Mouse (Mus musculus): ENCODE results near the gene Gcdh. TPM values are rescaled to one million over a fixed set of nuclear protein-coding genes. Genes with fewer than 3 reads are reported as not detected.
"Not testable (repeated sequence)": the region's sequence is repeated elsewhere in the genome, so short reads cannot be mapped to it uniquely, and the experiment has no call there.

Gcdh gene
- polyA plus RNA-seq, 1 experiment from 2014 or later = 39.1 TPM

GRCm38 (mm10) chr8:84912895-84913501 is 19.3 kb upstream of the Gcdh start:
- Histone ChIP-seq H3K27me3 (replicated peaks; ENCODE audit: control insufficient read depth, insufficient read depth, low read length) (0 out of 2 replicates have a peak, but pooled peaks cover 2% of the 10 kb centered on the region), H3K9ac (replicated peaks; ENCODE audit: low read depth, low read length) (no peak overlapping the region; the same call in 1 of the 2 replicates), H3K36me3 (ENCODE audit: control insufficient read depth, insufficient read depth) (peaks cover 43% of the 10 kb centered on the region), H3K9me3 (ENCODE audit: control insufficient read depth, low read length) (no peaks in the 10 kb centered on the region), H3K4me1 (replicated peaks; ENCODE audit: control insufficient read depth, insufficient read depth, low read length) (peaks cover 18% of the 10 kb centered on the region), H3K4me2 (ENCODE audit: low read length) (peak overlapping the region; percentile 49), H3K4me3 (replicated peaks; ENCODE audit: low read length) (peak overlapping the region; percentile 25), H3K27ac (ENCODE audit: low read length) (no peak overlapping the region)
- WGBS = 3% methylated on average over 55 of the region's 55 CpGs
- 0 out of 2 replicates have a peak, but pooled peaks have one; percentile 9 for ATAC-seq

- Histone ChIP-seq H3K27ac (ENCODE audit: low read length) (no peak overlapping the region), H3K9me3 (ENCODE audit: control insufficient read depth, low read length) (no peaks in the 10 kb centered on the region), H3K27me3 (replicated peaks; ENCODE audit: control insufficient read depth, insufficient read depth, low read length) (0 out of 2 replicates have a peak, but pooled peaks cover 2% of the 10 kb centered on the region), H3K4me2 (ENCODE audit: low read length) (no peak overlapping the region; the same call in 1 of the 2 replicates), H3K4me3 (replicated peaks; ENCODE audit: low read length) (no peak overlapping the region; the same call in 1 of the 2 replicates), H3K9ac (replicated peaks; ENCODE audit: low read depth, low read length) (no peak overlapping the region; the same call in 1 of the 2 replicates), H3K4me1 (replicated peaks; ENCODE audit: control insufficient read depth, insufficient read depth, low read length) (peaks cover 18% of the 10 kb centered on the region), H3K36me3 (ENCODE audit: control insufficient read depth, insufficient read depth) (peaks cover 42% of the 10 kb centered on the region)
- no peak for ATAC-seq
- 33% methylated on average over 27 of the region's 27 CpGs for WGBS
Measured at GRCm38 (mm10) chr8:84912391-84912790, 18.7 kb upstream of the Gcdh start.

DNA sequence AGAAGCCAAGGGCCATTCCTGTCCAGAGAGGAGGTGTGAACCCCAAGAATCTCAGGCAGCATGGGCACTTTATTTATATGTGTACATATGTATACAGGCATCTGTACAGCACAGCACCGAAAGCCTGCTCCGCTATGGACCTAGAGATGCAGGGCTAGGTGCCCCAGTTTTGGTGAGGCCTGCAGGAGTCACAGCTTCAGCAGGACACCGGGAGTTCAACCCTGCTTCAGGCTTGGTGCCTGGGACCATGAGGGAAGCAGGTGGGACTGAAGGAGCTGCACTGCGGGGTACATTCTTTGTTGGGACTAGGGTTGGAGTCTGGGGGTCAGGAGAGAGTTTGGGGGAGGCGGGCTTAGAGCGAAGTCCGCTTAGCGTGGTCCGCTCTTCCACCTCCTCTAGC is 18.1 kb upstream of the Gcdh start:
- Histone ChIP-seq H3K36me3 (ENCODE audit: control insufficient read depth, insufficient read depth) (peaks cover 40% of the 10 kb centered on the region), H3K27me3 (replicated peaks; ENCODE audit: control insufficient read depth, insufficient read depth, low read length) (0 out of 2 replicates have a peak, but pooled peaks cover 2% of the 10 kb centered on the region), H3K4me3 (replicated peaks; ENCODE audit: low read length) (no peak overlapping the region), H3K9ac (replicated peaks; ENCODE audit: low read depth, low read length) (no peak overlapping the region), H3K4me1 (replicated peaks; ENCODE audit: control insufficient read depth, insufficient read depth, low read length) (peaks cover 18% of the 10 kb centered on the region), H3K27ac (ENCODE audit: low read length) (no peak overlapping the region), H3K4me2 (ENCODE audit: low read length) (no peak overlapping the region), H3K9me3 (ENCODE audit: control insufficient read depth, low read length) (no peaks in the 10 kb centered on the region)
- WGBS = 85% methylated on average over 9 of the region's 9 CpGs
- ATAC-seq = no peak

GRCm38 (mm10) chr8:84910551-84910950 is 16.8 kb upstream of the Gcdh start:
- WGBS = 90% methylated on average over 6 of the region's 6 CpGs
- Histone ChIP-seq H3K36me3 (ENCODE audit: control insufficient read depth, insufficient read depth) (peaks cover 28% of the 10 kb centered on the region), H3K4me3 (replicated peaks; ENCODE audit: low read length) (no peak overlapping the region), H3K4me1 (replicated peaks; ENCODE audit: control insufficient read depth, insufficient read depth, low read length) (peaks cover 18% of the 10 kb centered on the region), H3K4me2 (ENCODE audit: low read length) (no peak overlapping the region), H3K9ac (replicated peaks; ENCODE audit: low read depth, low read length) (no peak overlapping the region), H3K27me3 (replicated peaks; ENCODE audit: control insufficient read depth, insufficient read depth, low read length) (0 out of 2 replicates have a peak, but pooled peaks cover 2% of the 10 kb centered on the region), H3K27ac (ENCODE audit: low read length) (no peak overlapping the region), H3K9me3 (ENCODE audit: control insufficient read depth, low read length) (no peaks in the 10 kb centered on the region)
- no peak for ATAC-seq

DNA sequence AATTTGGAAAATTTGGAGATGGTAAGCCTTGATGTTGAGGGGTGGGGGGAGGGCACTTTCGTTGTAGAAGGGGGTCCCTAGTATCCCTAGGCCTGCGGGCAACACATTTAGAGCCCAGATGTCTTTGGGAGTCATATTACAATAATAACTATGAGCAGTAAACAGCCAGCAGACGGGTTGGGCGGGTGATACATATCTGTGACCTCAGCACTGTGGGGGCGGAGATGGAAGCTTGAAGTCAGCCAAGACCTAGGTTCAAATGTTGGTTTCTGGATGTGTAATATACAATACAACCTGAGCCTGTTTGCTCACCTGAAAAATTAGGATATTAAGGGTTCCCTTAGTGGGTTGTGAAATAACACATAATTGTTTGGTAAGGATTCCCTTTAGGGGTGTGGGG is 16.2 kb upstream of the Gcdh start:
- peaks cover 18% of the 10 kb centered on the region for H3K4me1 ChIP-seq (replicated peaks; ENCODE audit: control insufficient read depth, insufficient read depth, low read length)
- ATAC-seq = no peak
- H3K27ac ChIP-seq (ENCODE audit: low read length) = no peak overlapping the region
- H3K36me3 ChIP-seq (ENCODE audit: control insufficient read depth, insufficient read depth) = peaks cover 22% of the 10 kb centered on the region
- H3K9ac ChIP-seq (replicated peaks; ENCODE audit: low read depth, low read length) = no peak overlapping the region
- no peak overlapping the region for H3K4me2 ChIP-seq (ENCODE audit: low read length)
- 0 out of 2 replicates have a peak, but pooled peaks cover 2% of the 10 kb centered on the region for H3K27me3 ChIP-seq (replicated peaks; ENCODE audit: control insufficient read depth, insufficient read depth, low read length)
- no peak overlapping the region for H3K4me3 ChIP-seq (replicated peaks; ENCODE audit: low read length)
- 85% methylated on average over 5 of the region's 5 CpGs for WGBS
- no peaks in the 10 kb centered on the region for H3K9me3 ChIP-seq (ENCODE audit: control insufficient read depth, low read length)

GRCm38 (mm10) chr8:84909162-84909767 is 15.5 kb upstream of the Gcdh start:
- Histone ChIP-seq H3K9me3 (ENCODE audit: control insufficient read depth, low read length) (no peaks in the 10 kb centered on the region), H3K4me2 (ENCODE audit: low read length) (peak overlapping the region; percentile 67), H3K4me3 (replicated peaks; ENCODE audit: low read length) (peak overlapping the region; percentile 48), H3K9ac (replicated peaks; ENCODE audit: low read depth, low read length) (peak overlapping the region; percentile 61), H3K4me1 (replicated peaks; ENCODE audit: control insufficient read depth, insufficient read depth, low read length) (peaks cover 18% of the 10 kb centered on the region), H3K36me3 (ENCODE audit: control insufficient read depth, insufficient read depth) (peaks cover 17% of the 10 kb centered on the region), H3K27ac (ENCODE audit: low read length) (no peak overlapping the region), H3K27me3 (replicated peaks; ENCODE audit: control insufficient read depth, insufficient read depth, low read length) (0 out of 2 replicates have a peak, but pooled peaks cover 2% of the 10 kb centered on the region)
- ATAC-seq = no peak
- WGBS = 51% methylated on average over 20 of the region's 20 CpGs

DNA sequence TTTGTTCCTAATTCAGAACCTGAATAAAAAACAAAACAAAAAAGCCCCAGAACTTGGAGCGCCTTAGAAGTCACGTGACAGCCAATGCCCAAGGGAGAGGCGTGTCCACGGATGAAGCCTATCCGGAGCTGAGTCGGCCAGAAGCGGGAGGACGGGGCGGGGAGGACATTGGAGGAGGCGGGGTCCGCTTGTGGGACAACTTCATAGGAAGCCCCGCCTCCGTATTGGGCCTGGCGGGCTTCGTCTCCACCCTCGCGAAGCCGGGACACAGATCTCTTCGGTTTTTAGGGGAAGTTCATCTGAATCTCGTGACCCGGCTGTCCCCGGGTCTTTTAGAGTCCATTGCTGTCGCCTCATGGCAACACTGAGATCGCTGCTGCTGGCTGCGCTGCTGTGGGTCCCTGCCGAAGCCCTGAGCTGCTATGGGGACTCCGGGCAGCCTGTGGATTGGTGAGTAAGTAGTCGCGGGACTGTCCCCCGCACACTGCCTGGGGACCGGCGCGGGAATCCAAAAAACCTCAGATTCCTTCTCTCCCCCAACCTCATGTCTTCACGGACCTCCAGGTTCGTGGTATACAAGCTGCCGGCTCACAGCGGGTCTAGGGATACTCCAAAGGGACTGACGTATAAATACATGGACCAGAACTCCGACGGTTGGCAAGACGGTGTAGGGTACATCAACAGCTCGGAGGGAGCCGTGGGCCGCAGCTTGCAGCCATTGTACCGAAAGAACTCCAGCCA is 14.9 kb upstream of the Gcdh start, which contains the start of gene Dnase2a:
Gene Dnase2a, plus strand, starts transcription at position 140 of the 741 bp plus-strand sequence.
- peaks cover 17% of the 10 kb centered on the region for H3K36me3 ChIP-seq (ENCODE audit: control insufficient read depth, insufficient read depth)
- no peak within 1 kb of the TSS for H3K27ac ChIP-seq (ENCODE audit: low read length)
- peak; percentile 84 for ATAC-seq
- peak within 1 kb of the TSS; percentile 61 for H3K9ac ChIP-seq (replicated peaks; ENCODE audit: low read depth, low read length)
- peak within 1 kb of the TSS; percentile 67 for H3K4me2 ChIP-seq (ENCODE audit: low read length)
- under 1% methylated on average over 45 of the region's 45 CpGs for WGBS
- peak within 1 kb of the TSS; percentile 48 for H3K4me3 ChIP-seq (replicated peaks; ENCODE audit: low read length)
- H3K4me1 ChIP-seq (replicated peaks; ENCODE audit: control insufficient read depth, insufficient read depth, low read length) = peaks cover 18% of the 10 kb centered on the region
- no peaks in the 10 kb centered on the region for H3K27me3 ChIP-seq (replicated peaks; ENCODE audit: control insufficient read depth, insufficient read depth, low read length)
- H3K9me3 ChIP-seq (ENCODE audit: control insufficient read depth, low read length) = no peaks in the 10 kb centered on the region

- H3K36me3 ChIP-seq (ENCODE audit: control insufficient read depth, insufficient read depth) = peaks cover 14% of the 10 kb centered on the region
- peak overlapping the region; percentile 67 for H3K4me2 ChIP-seq (ENCODE audit: low read length)
- H3K4me1 ChIP-seq (replicated peaks; ENCODE audit: control insufficient read depth, insufficient read depth, low read length) = peaks cover 18% of the 10 kb centered on the region
- not testable (repeated sequence) for H3K9me3 ChIP-seq (ENCODE audit: control insufficient read depth, low read length); H3K27me3 ChIP-seq (replicated peaks; ENCODE audit: control insufficient read depth, insufficient read depth, low read length); H3K9ac ChIP-seq (replicated peaks; ENCODE audit: low read depth, low read length); H3K27ac ChIP-seq (ENCODE audit: low read length); ATAC-seq
- H3K4me3 ChIP-seq (replicated peaks; ENCODE audit: low read length) = peak overlapping the region; percentile 48
- 31% methylated on average over 6 of the region's 7 CpGs for WGBS
Measured at GRCm38 (mm10) chr8:84907979-84908378, 14.3 kb upstream of the Gcdh start.

DNA sequence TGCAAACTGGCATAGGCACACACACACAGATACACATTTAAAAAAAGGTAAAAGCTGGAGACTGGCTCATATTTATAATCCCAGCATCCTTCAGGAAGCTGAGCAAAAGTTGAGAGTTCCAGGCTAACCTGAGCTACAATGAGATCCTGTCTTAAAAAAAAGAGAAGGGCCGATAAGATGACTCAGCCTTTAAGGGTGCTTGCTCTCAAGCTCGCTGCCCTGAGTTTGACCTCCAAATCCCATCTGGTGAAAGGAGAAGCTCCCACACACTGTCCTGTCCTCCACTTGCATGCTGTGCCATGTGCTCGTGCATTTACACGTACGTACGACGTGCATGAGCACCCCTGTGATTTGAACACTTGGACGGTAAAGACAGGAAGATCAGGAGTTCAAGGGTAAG is 13.8 kb upstream of the Gcdh start:
- Histone ChIP-seq H3K4me2 (ENCODE audit: low read length) (no peak overlapping the region), H3K4me3 (replicated peaks; ENCODE audit: low read length) (no peak overlapping the region), H3K36me3 (ENCODE audit: control insufficient read depth, insufficient read depth) (peaks cover 10% of the 10 kb centered on the region), H3K4me1 (replicated peaks; ENCODE audit: control insufficient read depth, insufficient read depth, low read length) (peaks cover 19% of the 10 kb centered on the region), H3K9me3 (ENCODE audit: control insufficient read depth, low read length) (no peaks in the 10 kb centered on the region), H3K27me3 (replicated peaks; ENCODE audit: control insufficient read depth, insufficient read depth, low read length) (no peaks in the 10 kb centered on the region), H3K27ac (ENCODE audit: low read length) (no peak overlapping the region), H3K9ac (replicated peaks; ENCODE audit: low read depth, low read length) (no peak overlapping the region)
- 80% methylated on average over 8 of the region's 8 CpGs for whole genome bisulfite sequencing
- no peak for ATAC-seq

All from forebrain, embryonic 16.5 days (tissue).